Mouse (Mus musculus): Measurements from ENCODE around the gene Mapkap1. TPM values are rescaled to one million over a fixed set of nuclear protein-coding genes. Genes with fewer than 3 reads are reported as not detected.

The Mapkap1 gene
- polyA plus RNA-seq, 1 experiment from 2014 or later, result 74.6 TPM

DNA sequence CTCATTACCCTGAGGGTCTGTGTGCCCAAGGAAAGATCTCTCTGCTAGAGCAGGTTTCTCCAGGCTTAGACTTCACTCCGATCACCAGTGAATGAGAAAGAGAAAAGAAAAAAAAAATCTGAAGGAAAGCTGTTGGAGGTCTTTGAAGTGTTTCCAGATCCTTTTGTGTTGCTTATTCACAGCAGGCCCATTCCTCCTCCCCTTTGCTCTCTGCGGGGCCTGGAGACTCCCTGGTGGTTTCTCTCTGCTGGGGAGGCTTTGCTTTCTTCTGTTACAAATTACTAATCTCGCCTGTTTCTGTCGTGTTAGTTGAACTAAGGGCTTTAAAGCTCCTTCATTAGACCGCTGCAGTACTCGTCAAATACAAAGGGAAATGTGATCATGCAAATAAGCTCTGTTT is 163.8 kb downstream of the Mapkap1 start:
- Histone ChIP-seq H3K4me1 (replicated peaks; ENCODE audit: control insufficient read depth, insufficient read depth, low read length) (peaks cover 19% of the 10 kb centered on the region), H3K27ac (ENCODE audit: low read length) (no peak overlapping the region), H3K4me3 (ENCODE audit: low read length) (no peak overlapping the region), H3K9me3 (ENCODE audit: control insufficient read depth, low read length) (no peaks in the 10 kb centered on the region), H3K9ac (ENCODE audit: low read length) (no peak overlapping the region), H3K36me3 (ENCODE audit: control insufficient read depth, insufficient read depth, low read length) (no peaks in the 10 kb centered on the region), H3K4me2 (ENCODE audit: low read depth, low read length) (no peak overlapping the region), H3K27me3 (ENCODE audit: control insufficient read depth, insufficient read depth, low read depth, low read length) (no peaks in the 10 kb centered on the region)
- WGBS, result 35% methylated on average over 6 of the region's 6 CpGs
- ATAC-seq (ENCODE audit: low read depth), result no peak

DNA sequence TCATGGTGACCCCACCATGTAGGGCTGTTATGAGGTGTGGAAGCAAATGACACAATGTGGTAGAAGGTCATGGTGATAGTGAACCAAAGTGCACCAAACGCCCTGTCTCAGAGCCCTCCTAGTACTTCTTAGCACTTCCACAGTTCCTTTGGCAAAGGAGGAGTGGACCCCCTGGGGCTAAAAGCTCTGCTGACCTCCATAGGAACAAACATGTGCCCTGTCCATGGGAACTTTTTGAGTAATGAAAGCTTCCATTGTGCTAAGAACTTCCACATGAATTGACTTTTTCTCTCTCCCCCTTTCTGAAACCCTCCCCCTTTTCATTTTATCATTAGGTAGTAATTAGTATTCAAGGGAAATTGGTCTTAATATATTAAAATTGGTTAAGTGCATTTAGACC is 164.5 kb downstream of the Mapkap1 start:
- Histone ChIP-seq H3K4me1 (replicated peaks; ENCODE audit: control insufficient read depth, insufficient read depth, low read length) (peaks cover 18% of the 10 kb centered on the region), H3K4me3 (ENCODE audit: low read length) (no peak overlapping the region), H3K27me3 (ENCODE audit: control insufficient read depth, insufficient read depth, low read depth, low read length) (no peaks in the 10 kb centered on the region), H3K9ac (ENCODE audit: low read length) (no peak overlapping the region), H3K27ac (ENCODE audit: low read length) (no peak overlapping the region), H3K36me3 (ENCODE audit: control insufficient read depth, insufficient read depth, low read length) (no peaks in the 10 kb centered on the region), H3K4me2 (ENCODE audit: low read depth, low read length) (no peak overlapping the region), H3K9me3 (ENCODE audit: control insufficient read depth, low read length) (no peaks in the 10 kb centered on the region)
- no peak for ATAC-seq (ENCODE audit: low read depth)
- 52% methylated on average over 1 of the region's 1 CpGs for WGBS

DNA sequence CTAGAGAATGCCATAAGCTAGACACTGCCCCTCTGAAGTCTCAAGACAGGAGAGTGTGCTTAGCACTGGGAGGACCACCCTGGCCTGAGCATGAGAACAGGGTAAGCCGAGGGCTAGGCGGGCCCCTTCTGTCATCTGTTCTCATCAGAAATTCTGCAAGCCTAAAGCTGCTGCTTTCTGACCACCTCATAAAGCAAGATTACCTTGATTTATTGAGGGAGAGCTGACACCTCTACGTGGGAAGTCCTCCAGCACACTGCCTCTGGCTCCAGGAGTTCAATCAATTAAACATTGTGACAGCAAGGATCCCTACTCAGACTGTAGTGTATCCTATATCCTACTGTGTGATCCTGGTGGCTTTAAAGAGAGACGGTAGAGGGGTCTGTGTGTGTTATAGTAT is 166.5 kb downstream of the Mapkap1 start:
- Histone ChIP-seq H3K9me3 (ENCODE audit: control insufficient read depth, low read length) (no peaks in the 10 kb centered on the region), H3K4me2 (ENCODE audit: low read depth, low read length) (no peak overlapping the region), H3K27ac (ENCODE audit: low read length) (no peak overlapping the region), H3K9ac (ENCODE audit: low read length) (no peak overlapping the region), H3K4me3 (ENCODE audit: low read length) (no peak overlapping the region), H3K36me3 (ENCODE audit: control insufficient read depth, insufficient read depth, low read length) (no peaks in the 10 kb centered on the region), H3K27me3 (ENCODE audit: control insufficient read depth, insufficient read depth, low read depth, low read length) (no peaks in the 10 kb centered on the region), H3K4me1 (replicated peaks; ENCODE audit: control insufficient read depth, insufficient read depth, low read length) (peaks cover 21% of the 10 kb centered on the region)
- ATAC-seq (ENCODE audit: low read depth), result no peak
- WGBS, result 43% methylated on average over 4 of the region's 4 CpGs

DNA sequence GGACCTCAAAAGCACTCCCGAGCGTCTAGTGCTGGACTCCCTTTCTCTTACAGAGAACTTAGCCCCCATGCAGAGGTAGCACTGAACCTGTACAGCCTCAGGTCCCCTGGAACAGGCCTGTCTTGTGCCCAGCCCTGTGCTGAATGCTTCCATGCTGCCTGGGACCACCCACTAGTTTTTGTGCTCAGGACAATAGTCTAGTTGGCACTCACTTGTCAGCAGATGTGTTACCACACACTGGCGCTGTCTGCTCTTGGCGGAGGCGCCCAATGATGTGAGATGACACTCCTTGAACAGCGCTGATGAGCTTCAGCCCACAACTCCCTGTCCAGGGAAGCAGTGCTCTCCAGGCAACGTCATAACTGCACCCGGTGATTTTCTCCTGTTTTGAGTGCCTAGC is 182.0 kb downstream of the Mapkap1 start:
- H3K27ac ChIP-seq (ENCODE audit: low read length), result no peak overlapping the region
- peaks cover 3% of the 10 kb centered on the region; the same call in 1 of the 2 replicates for H3K4me1 ChIP-seq (replicated peaks; ENCODE audit: control insufficient read depth, insufficient read depth, low read length)
- no peaks in the 10 kb centered on the region for H3K27me3 ChIP-seq (ENCODE audit: control insufficient read depth, insufficient read depth, low read depth, low read length)
- no peak for ATAC-seq (ENCODE audit: low read depth)
- WGBS, result 65% methylated on average over 8 of the region's 8 CpGs
- no peaks in the 10 kb centered on the region for H3K9me3 ChIP-seq (ENCODE audit: control insufficient read depth, low read length)
- H3K36me3 ChIP-seq (ENCODE audit: control insufficient read depth, insufficient read depth, low read length), result peaks cover 12% of the 10 kb centered on the region
- no peak overlapping the region for H3K9ac ChIP-seq (ENCODE audit: low read length)
- H3K4me2 ChIP-seq (ENCODE audit: low read depth, low read length), result no peak overlapping the region
- H3K4me3 ChIP-seq (ENCODE audit: low read length), result no peak overlapping the region

DNA sequence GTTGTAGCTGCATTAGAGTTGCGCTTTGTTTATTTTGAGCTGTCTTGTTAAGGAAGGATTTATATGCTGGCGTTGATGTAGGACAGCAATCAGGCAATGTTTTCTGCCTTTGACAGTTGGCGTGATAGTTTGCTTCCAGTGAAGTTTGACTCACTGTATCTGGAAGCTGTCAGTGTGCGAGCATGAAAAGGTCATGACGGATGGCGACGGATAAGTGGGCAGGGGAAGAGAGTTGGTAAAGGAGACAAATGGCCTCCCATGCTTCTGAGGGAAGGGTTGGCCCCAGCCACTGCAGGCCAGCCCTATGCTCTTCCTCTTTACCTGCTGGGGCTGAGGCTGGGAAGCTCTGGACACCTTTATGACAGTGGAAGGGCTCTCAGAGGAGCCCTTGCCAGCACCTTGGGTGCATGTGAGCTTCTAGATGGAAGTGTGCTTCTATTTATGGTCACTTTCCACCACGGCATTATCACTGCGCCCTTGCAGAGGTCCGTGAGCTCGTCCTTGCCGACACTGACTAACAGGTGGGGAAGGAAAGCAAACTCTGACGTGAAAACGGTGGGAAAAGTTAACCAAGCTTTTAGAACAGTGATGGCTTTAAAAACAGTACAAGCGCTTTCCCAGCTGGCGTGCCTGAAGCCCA is 185.3 kb downstream of the Mapkap1 start:
- H3K4me2 ChIP-seq (ENCODE audit: low read depth, low read length), result no peak overlapping the region
- no peaks in the 10 kb centered on the region for H3K36me3 ChIP-seq (ENCODE audit: control insufficient read depth, insufficient read depth, low read length)
- no peak overlapping the region for H3K4me3 ChIP-seq (ENCODE audit: low read length)
- H3K4me1 ChIP-seq (replicated peaks; ENCODE audit: control insufficient read depth, insufficient read depth, low read length), result peaks cover 3% of the 10 kb centered on the region; the same call in 1 of the 2 replicates
- no peak overlapping the region for H3K9ac ChIP-seq (ENCODE audit: low read length)
- ATAC-seq (ENCODE audit: low read depth), result peak; percentile 78
- WGBS, result 53% methylated on average over 16 of the region's 16 CpGs
- no peaks in the 10 kb centered on the region for H3K27me3 ChIP-seq (ENCODE audit: control insufficient read depth, insufficient read depth, low read depth, low read length)
- no peak overlapping the region for H3K27ac ChIP-seq (ENCODE audit: low read length)
- H3K9me3 ChIP-seq (ENCODE audit: control insufficient read depth, low read length), result no peaks in the 10 kb centered on the region

DNA sequence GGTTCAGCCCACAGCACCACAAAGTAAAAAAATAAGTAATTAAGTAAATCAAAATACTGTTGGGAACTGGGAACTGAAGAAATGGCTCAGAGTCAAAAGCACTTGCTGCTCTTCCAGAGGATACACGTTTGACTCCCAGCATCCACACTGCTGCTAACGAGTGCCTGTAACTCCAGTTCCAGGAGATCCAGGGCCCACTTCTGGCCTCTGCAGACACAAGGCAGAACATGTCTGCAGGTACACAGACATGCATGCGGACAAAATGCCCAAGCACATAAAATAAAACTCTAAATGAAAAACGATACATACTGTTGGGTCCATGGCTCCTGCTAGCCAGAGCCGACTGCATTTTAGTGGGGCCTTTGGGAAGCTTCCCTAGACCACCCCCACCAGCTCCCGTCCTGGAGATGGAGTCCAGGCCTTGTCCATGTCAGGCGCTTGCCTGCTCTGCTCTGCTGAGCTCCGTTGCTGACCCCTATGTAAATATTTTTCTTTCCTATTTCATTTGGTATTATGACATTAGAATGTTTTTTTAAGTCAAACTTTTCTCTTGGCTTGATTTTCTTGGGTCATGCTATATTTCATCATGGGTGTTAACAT is 185.9 kb downstream of the Mapkap1 start:
- Histone ChIP-seq H3K9me3 (ENCODE audit: control insufficient read depth, low read length) (no peaks in the 10 kb centered on the region), H3K36me3 (ENCODE audit: control insufficient read depth, insufficient read depth, low read length) (no peaks in the 10 kb centered on the region), H3K9ac (ENCODE audit: low read length) (no peak overlapping the region), H3K4me1 (replicated peaks; ENCODE audit: control insufficient read depth, insufficient read depth, low read length) (peaks cover 3% of the 10 kb centered on the region; the same call in 1 of the 2 replicates), H3K4me3 (ENCODE audit: low read length) (no peak overlapping the region), H3K27ac (ENCODE audit: low read length) (no peak overlapping the region), H3K4me2 (ENCODE audit: low read depth, low read length) (no peak overlapping the region), H3K27me3 (ENCODE audit: control insufficient read depth, insufficient read depth, low read depth, low read length) (no peaks in the 10 kb centered on the region)
- ATAC-seq (ENCODE audit: low read depth), result no peak
- WGBS, result 47% methylated on average over 8 of the region's 8 CpGs

DNA sequence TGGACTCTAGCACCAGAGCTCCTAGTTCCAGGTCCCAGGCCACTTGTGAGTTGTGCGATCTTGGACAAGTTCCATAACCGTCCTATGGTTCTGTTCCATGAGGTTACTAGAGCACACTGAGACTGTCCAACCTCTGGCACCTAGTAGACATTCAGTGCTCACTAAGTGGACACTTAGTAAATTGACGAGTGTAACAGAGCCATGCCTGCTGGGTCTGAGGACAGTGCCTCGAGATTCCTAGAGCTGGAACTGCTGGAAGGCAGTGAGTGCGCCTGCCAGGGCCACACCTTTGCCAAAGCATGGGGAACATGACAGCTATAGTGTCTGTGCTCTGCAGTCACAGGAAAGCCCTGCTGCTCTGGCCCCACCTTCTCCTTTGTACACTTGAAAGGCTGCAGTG is 187.4 kb downstream of the Mapkap1 start:
- Histone ChIP-seq H3K4me2 (ENCODE audit: low read depth, low read length) (no peak overlapping the region), H3K4me3 (ENCODE audit: low read length) (no peak overlapping the region), H3K36me3 (ENCODE audit: control insufficient read depth, insufficient read depth, low read length) (peaks cover 4% of the 10 kb centered on the region), H3K9me3 (ENCODE audit: control insufficient read depth, low read length) (no peaks in the 10 kb centered on the region), H3K27me3 (ENCODE audit: control insufficient read depth, insufficient read depth, low read depth, low read length) (no peaks in the 10 kb centered on the region), H3K9ac (ENCODE audit: low read length) (no peak overlapping the region), H3K4me1 (replicated peaks; ENCODE audit: control insufficient read depth, insufficient read depth, low read length) (peaks cover 3% of the 10 kb centered on the region; the same call in 1 of the 2 replicates), H3K27ac (ENCODE audit: low read length) (no peak overlapping the region)
- 83% methylated on average over 5 of the region's 5 CpGs for WGBS
- no peak for ATAC-seq (ENCODE audit: low read depth)

DNA sequence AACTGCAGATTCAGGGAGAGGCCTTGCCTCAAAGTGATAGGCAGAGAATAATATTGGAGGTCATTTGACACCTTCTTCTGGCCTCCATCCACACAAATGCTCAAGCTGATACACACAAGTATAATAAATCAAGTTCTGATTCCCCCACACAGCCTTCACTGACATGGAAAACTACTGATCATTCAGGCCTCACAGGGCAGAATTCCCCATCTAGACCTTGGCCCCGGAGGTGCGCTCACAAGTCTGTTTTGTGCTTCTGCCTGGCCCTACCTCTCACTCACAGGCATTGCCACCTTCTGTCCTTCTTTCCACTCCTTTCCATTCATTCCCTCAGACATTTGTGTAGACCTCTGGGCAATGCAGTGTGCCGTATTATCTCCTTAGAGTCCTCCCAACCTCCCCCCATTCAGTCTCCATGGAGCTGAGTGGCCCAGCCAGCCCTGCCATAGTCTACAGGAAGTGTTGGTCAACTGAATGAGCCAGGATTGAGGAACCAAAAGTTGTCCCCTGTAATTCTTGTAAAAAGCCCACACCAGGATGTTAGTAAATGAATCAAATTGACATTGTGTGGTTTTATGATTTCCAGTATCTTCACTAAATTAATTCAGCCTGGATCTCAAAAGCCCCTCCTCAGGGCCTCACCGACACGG is 193.2 kb downstream of the Mapkap1 start:
- ATAC-seq (ENCODE audit: low read depth), result no peak
- Histone ChIP-seq H3K9ac (ENCODE audit: low read length) (no peak overlapping the region), H3K9me3 (ENCODE audit: control insufficient read depth, low read length) (no peaks in the 10 kb centered on the region), H3K27ac (ENCODE audit: low read length) (no peak overlapping the region), H3K4me1 (replicated peaks; ENCODE audit: control insufficient read depth, insufficient read depth, low read length) (no peaks in the 10 kb centered on the region), H3K4me3 (ENCODE audit: low read length) (no peak overlapping the region), H3K36me3 (ENCODE audit: control insufficient read depth, insufficient read depth, low read length) (peaks cover 6% of the 10 kb centered on the region), H3K27me3 (ENCODE audit: control insufficient read depth, insufficient read depth, low read depth, low read length) (no peaks in the 10 kb centered on the region), H3K4me2 (ENCODE audit: low read depth, low read length) (no peak overlapping the region)
- WGBS, result 75% methylated on average over 5 of the region's 5 CpGs

DNA sequence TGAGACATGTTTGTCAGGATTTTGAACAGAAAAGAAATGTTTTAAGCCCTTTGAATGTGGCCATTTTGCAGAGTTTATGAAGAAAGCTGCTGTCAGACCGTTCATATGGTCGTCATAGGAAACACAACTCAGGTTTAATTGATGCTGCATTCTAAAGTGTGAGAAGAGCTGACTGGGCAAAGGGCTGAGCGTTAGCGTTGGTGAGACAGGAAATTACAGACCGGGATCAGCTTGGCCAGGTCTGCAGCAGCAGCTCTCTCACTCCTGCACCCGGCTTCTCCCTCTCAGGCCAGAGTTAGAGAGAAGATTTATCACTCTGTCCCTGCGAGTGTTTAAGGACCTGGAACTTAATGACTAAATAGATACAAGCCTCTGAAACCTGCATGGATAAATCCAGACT is 194.2 kb downstream of the Mapkap1 start:
- Histone ChIP-seq H3K4me2 (ENCODE audit: low read depth, low read length) (no peak overlapping the region), H3K27ac (ENCODE audit: low read length) (no peak overlapping the region), H3K27me3 (ENCODE audit: control insufficient read depth, insufficient read depth, low read depth, low read length) (no peaks in the 10 kb centered on the region), H3K4me3 (ENCODE audit: low read length) (no peak overlapping the region), H3K9me3 (ENCODE audit: control insufficient read depth, low read length) (no peaks in the 10 kb centered on the region), H3K36me3 (ENCODE audit: control insufficient read depth, insufficient read depth, low read length) (peaks cover 6% of the 10 kb centered on the region), H3K9ac (ENCODE audit: low read length) (no peak overlapping the region), H3K4me1 (replicated peaks; ENCODE audit: control insufficient read depth, insufficient read depth, low read length) (no peaks in the 10 kb centered on the region)
- no peak for ATAC-seq (ENCODE audit: low read depth)
- WGBS, result 23% methylated on average over 7 of the region's 7 CpGs

Measured in lung, embryonic 16.5 days (tissue).